Mouse (Mus musculus): Measurements from ENCODE around the gene Hdac4.

Hdac4 gene

GRCm38 (mm10) chr1:92178021-92178895 lies 17.2 kb downstream of the Hdac4 start:
- DNase-seq (ENCODE audit: low spot score), result no peak

- no peak for DNase-seq (ENCODE audit: low spot score)
Measured at GRCm38 (mm10) chr1:92177599-92177998, 17.9 kb downstream of the Hdac4 start.

GRCm38 (mm10) chr1:92177196-92177595 lies 18.3 kb downstream of the Hdac4 start:
- DNase-seq (ENCODE audit: low spot score), result no peak

- no peak for DNase-seq (ENCODE audit: low spot score)
Measured at GRCm38 (mm10) chr1:92175266-92175665, 20.2 kb downstream of the Hdac4 start.

- DNase-seq (ENCODE audit: low spot score), result no peak
Measured at GRCm38 (mm10) chr1:92174898-92175255, 20.6 kb downstream of the Hdac4 start.

- no peak for DNase-seq (ENCODE audit: low spot score)
Measured at GRCm38 (mm10) chr1:92174251-92174897, 21.1 kb downstream of the Hdac4 start.

- DNase-seq (ENCODE audit: low spot score), result no peak
Measured at GRCm38 (mm10) chr1:92170616-92171235, 24.8 kb downstream of the Hdac4 start.

- DNase-seq (ENCODE audit: low spot score), result no peak
Measured at GRCm38 (mm10) chr1:92169776-92170055, 25.8 kb downstream of the Hdac4 start.

- DNase-seq (ENCODE audit: low spot score), result no peak
Measured at GRCm38 (mm10) chr1:92168900-92169775, 26.4 kb downstream of the Hdac4 start.

- no peak for DNase-seq (ENCODE audit: low spot score)
Measured at GRCm38 (mm10) chr1:92163932-92164331, 31.6 kb downstream of the Hdac4 start.

GRCm38 (mm10) chr1:92159804-92160203 lies 35.7 kb downstream of the Hdac4 start:
- DNase-seq (ENCODE audit: low spot score), result no peak

GRCm38 (mm10) chr1:92150201-92150600 lies 45.3 kb downstream of the Hdac4 start:
- no peak for DNase-seq (ENCODE audit: low spot score)

- DNase-seq (ENCODE audit: low spot score), result no peak
Measured at GRCm38 (mm10) chr1:92148527-92148926, 47.0 kb downstream of the Hdac4 start.

GRCm38 (mm10) chr1:92144868-92145534 lies 50.5 kb downstream of the Hdac4 start:
- DNase-seq (ENCODE audit: low spot score), result no peak

GRCm38 (mm10) chr1:92143331-92143895 lies 52.1 kb downstream of the Hdac4 start:
- no peak for DNase-seq (ENCODE audit: low spot score)

- no peak for DNase-seq (ENCODE audit: low spot score)
Measured at GRCm38 (mm10) chr1:92142793-92143192, 52.7 kb downstream of the Hdac4 start.

- no peak for DNase-seq (ENCODE audit: low spot score)
Measured at GRCm38 (mm10) chr1:92139001-92139400, 56.5 kb downstream of the Hdac4 start.

GRCm38 (mm10) chr1:92137136-92137848 lies 58.2 kb downstream of the Hdac4 start:
- DNase-seq (ENCODE audit: low spot score), result peak; percentile 31

GRCm38 (mm10) chr1:92136362-92136761 lies 59.1 kb downstream of the Hdac4 start:
- no peak for DNase-seq (ENCODE audit: low spot score)

GRCm38 (mm10) chr1:92132181-92132580 lies 63.3 kb downstream of the Hdac4 start:
- no peak for DNase-seq (ENCODE audit: low spot score)

Data from urinary bladder, postnatal 14 days (tissue).